Mouse (Mus musculus) spleen, adult 2 months (tissue): Measurements from ENCODE around the gene Adcy5.

Experiments used
- CTCF ChIP-seq: fragments of 200-500 bp; IDR thresholded peaks from 2 replicates; pipeline ENCODE4 v1.5.1; 2011; ENCODE audit warnings: mild to moderate bottlenecking, inconsistent platforms; ENCODE audit not compliant: insufficient read depth, insufficient read length, insufficient replicate concordance; ENCODE audit errors: extremely low read depth
- POLR2A ChIP-seq: fragments of 200-500 bp; IDR thresholded peaks from 2 replicates; pipeline ENCODE4 v1.6.1; 2011; ENCODE audit warnings: low read depth, low read length, inconsistent platforms

DNA sequence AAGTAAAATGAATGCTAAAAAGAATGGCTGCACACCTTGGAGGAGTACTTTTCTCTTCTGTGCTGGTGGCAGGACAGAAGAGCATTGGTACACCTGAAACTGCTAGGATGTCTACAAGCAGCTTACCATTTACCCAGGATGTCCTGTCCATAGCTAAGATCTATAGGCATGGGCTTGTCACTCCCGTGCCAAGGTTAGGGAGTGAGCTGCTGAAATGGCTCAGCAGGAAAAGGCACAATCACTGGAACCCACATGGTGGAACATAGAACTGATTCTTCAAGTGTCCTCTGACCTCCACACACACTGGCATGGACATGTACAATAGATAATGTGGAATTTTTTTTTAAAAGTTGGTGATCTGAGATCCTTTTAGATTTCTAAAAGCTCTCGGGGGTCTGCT lies 152.7 kb downstream of the Adcy5 start:
- no peak for TF ChIP-seq CTCF
- TF ChIP-seq POLR2A, result no peak
